Mouse (Mus musculus): ENCODE results near the gene Sept3.

DNA sequence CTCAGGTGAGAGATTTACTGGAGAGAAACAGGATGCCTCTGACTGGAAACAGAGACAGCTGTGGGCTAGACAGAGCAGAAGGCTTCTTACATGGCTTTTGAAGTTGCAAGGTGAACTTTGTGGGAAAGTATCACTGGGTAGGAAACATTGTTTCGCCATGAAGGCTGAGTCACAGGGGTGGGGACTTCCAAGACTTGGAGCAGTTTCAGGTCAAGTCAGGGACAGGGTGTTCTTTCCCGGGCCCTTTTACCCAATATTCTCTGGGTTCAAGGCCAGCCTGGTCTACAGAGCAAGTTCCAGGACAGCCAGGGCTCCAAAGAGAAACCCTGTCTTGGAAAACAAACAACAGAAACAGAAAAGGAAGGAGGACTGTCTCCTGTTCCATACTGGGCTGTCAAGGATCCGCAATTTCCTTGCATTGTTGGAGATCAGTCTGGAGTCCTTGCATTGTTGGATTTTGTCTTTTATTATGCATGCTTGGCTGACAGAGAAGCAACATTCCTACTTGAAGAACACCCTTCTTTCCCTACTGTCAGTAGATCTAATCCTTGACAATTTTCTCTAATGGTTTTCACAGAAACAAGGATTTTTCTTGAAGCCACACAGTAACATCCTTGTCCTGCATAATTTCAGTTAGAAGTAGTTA is 27.4 kb upstream of the Sept3 start:
- TF ChIP-seq MAFK (IDR thresholded peaks at IDR 0.05; ENCODE audit: insufficient read depth, low read depth, low read length) (peak; percentile 53; the same call in 1 of the 2 replicates), CHD2 (IDR thresholded peaks at IDR 0.05; ENCODE audit: low read depth, low read length) (no peak), ZNF384 (IDR thresholded peaks at IDR 0.05; ENCODE audit: low read depth, low read length) (no peak)
